Mouse (Mus musculus): Measurements from ENCODE around the gene Efhd1.

- TF ChIP-seq CTCF (IDR thresholded peaks at IDR 0.05; ENCODE audit: low read depth, low read length) (no peak), POLR2A (IDR thresholded peaks at IDR 0.05; ENCODE audit: extremely low read depth, insufficient read depth, low read length) (no peak)
Measured at GRCm38 (mm10) chr1:87225739-87226138, 38.4 kb upstream of the Efhd1 start.
